Mouse (Mus musculus) forebrain, postnatal 0 days (tissue): ENCODE data around the gene Armc5. TPM values are rescaled to one million over a fixed set of nuclear protein-coding genes. Genes with fewer than 3 reads are reported as not detected.

ENCODE experiments used
- ATAC-seq: fragments of 200-750 bp; cut with Nextera tagmentation; 2 replicates; pipeline ENCODE4 v1.8.0; 2017; ENCODE audit warnings: mild to moderate bottlenecking, moderate library complexity
- DNase-seq: peaks from one replicate; pipeline ENCODE4 v3.0.0-alpha.2; 2015
- H3K27ac ChIP-seq: fragments of 300-500 bp; sonication (generic); 2 replicates; pipeline ENCODE4 v1.5.1; 2014; ENCODE audit warnings: low read depth, mild to moderate bottlenecking, antibody characterized with exemption, low read length, moderate library complexity, mixed read lengths
- H3K27me3 ChIP-seq: fragments of 300-500 bp; sonication (generic); 2 replicates; pipeline ENCODE4 v1.6.1; 2014; ENCODE audit warnings: mild to moderate bottlenecking, low read length, mixed read lengths; ENCODE audit not compliant: insufficient read depth
- H3K36me3 ChIP-seq: fragments of 300-500 bp; sonication (generic); 2 replicates; pipeline ENCODE4 v1.6.1; 2014; ENCODE audit warnings: mild to moderate bottlenecking, moderate library complexity; ENCODE audit not compliant: insufficient read depth
- H3K4me1 ChIP-seq: fragments of 300-500 bp; sonication (generic); 2 replicates; pipeline ENCODE4 v1.6.1; 2014; ENCODE audit warnings: antibody characterized with exemption; ENCODE audit not compliant: insufficient read depth
- H3K4me2 ChIP-seq: fragments of 300-500 bp; sonication (generic); 2 replicates; pipeline ENCODE4 v1.6.1; 2014; ENCODE audit warnings: low read depth, mild to moderate bottlenecking, moderate library complexity
- H3K4me3 ChIP-seq: fragments of 300-500 bp; sonication (generic); 2 replicates; pipeline ENCODE4 v1.5.1; 2014; ENCODE audit warnings: low read depth, low read length, mixed read lengths
- H3K9ac ChIP-seq: fragments of 300-500 bp; sonication (generic); 2 replicates; pipeline ENCODE4 v1.6.1; 2014; ENCODE audit warnings: mild to moderate bottlenecking
- H3K9me3 ChIP-seq: fragments of 300-500 bp; sonication (generic); 2 replicates; pipeline ENCODE4 v1.6.1; 2016; ENCODE audit warnings: low read length
- CTCF ChIP-seq: sonication (generic); IDR thresholded peaks from 2 replicates; pipeline ENCODE4 v1.5.1; 2016; ENCODE audit warnings: antibody characterized with exemption, control low read depth, low read depth
- WGBS: fragments of 180-500 bp; shearing (Covaris S2); extraction: QIAGEN DNeasy Blood & Tissue Kit; methylation state at CpG from one replicate; pipeline ENCODE4 v1.1.7; 2014; 5-methylcytosine and 5-hydroxymethylcytosine counted together
- polyA plus RNA-seq: library from polyadenylated mRNA; unstranded; fragments of >200 nt; fragmentation: Nextera tagmentation; extraction: Ambion mirVana; gene quantifications from 2 replicates; pipeline ENCODE4 v1.2.1, GENCODE M21; 2015
- total RNA-seq: library from RNA; depleted of rRNA; stranded (reverse); fragments of >200 nt; gene quantifications from 2 replicates; pipeline ENCODE4 v1.2.3, GENCODE M21; 2014

Armc5 gene
- total and polyA plus RNA-seq, 2 experiments from 2014 or later: 15.4 to 17.8 TPM

DNA sequence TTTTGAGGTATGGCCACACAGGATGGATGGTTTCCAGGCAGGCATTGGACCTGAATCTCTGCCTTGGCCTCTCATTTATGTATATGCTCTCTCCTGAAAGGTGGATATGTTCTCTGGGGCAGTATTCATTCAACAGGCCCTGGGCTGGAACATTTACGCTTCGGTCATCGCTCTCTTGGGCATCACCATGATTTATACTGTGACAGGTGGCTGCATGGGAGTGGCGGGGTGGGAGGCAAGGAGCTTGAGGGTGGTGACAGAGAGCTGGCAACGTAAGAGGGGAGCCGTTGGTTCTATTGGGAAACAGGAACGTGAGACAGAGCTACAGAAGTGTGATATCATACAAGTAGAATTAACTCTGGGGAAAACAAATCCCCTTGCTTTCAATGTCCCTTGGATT lies 30.7 kb downstream of the Armc5 start:
- Histone ChIP-seq H3K27me3 (no peaks in the 10 kb centered on the region), H3K4me2 (no peak overlapping the region), H3K4me3 (no peak overlapping the region), H3K9ac (no peak overlapping the region), H3K4me1 (no peaks in the 10 kb centered on the region), H3K27ac (no peak overlapping the region), H3K9me3 (no peaks in the 10 kb centered on the region), H3K36me3 (peaks cover 11% of the 10 kb centered on the region)
- 85% methylated on average over 7 of the region's 7 CpGs for WGBS
- DNase-seq (no peak), ATAC-seq (no peak)
- TF ChIP-seq CTCF: no peak

DNA sequence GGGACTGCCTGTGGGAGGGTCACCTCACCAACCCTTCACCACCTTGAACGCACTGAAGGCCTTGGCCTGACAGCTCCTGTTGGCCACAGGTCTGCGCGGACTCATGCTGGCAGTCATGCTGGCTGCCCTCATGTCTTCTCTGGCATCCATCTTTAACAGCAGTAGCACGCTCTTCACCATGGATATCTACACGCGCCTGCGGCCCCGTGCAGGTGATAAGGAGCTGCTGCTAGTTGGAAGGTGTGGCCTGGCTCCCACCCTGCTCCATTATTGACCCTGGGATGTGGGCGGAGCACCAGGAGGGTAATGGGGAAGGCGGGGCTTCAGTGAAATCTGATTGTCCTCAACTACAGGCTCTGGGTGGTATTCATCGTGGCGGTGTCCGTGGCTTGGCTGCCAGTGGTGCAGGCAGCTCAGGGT lies 33.3 kb downstream of the Armc5 start:
- Histone ChIP-seq H3K27ac (no peak overlapping the region), H3K4me3 (no peak overlapping the region), H3K4me2 (no peak overlapping the region), H3K4me1 (no peaks in the 10 kb centered on the region), H3K27me3 (no peaks in the 10 kb centered on the region), H3K36me3 (peaks cover 26% of the 10 kb centered on the region), H3K9me3 (no peaks in the 10 kb centered on the region), H3K9ac (no peak overlapping the region)
- DNase-seq: no peak
- 59% methylated on average over 13 of the region's 13 CpGs for WGBS
- TF ChIP-seq CTCF: no peak
- ATAC-seq: no peak

DNA sequence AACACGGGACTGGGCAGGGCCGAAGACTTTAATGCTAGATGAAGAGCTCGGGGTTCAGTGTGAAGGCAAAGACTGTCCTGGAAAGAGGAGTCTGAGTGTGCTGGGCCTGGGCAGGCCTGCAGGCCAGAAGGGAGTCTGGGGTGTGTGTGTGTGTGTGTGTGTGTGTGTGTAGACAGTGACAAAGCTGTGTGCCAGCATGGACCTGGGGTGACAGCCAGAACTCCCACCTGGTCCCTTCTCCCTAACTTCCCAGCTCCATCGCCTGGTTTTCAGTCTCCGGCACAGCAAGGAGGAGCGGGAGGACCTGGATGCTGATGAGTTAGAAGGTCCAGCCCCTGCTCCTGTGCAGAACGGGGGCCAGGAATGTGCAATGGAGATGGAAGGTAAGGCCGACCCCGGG lies 34.4 kb downstream of the Armc5 start:
- Histone ChIP-seq H3K27me3 (no peaks in the 10 kb centered on the region), H3K27ac (no peak overlapping the region), H3K36me3 (peaks cover 35% of the 10 kb centered on the region), H3K9ac (no peak overlapping the region), H3K9me3 (no peaks in the 10 kb centered on the region), H3K4me1 (no peaks in the 10 kb centered on the region), H3K4me3 (no peak overlapping the region), H3K4me2 (no peak overlapping the region)
- TF ChIP-seq CTCF: no peak
- ATAC-seq: no peak
- no peak for DNase-seq
- WGBS: 93% methylated on average over 9 of the region's 9 CpGs

DNA sequence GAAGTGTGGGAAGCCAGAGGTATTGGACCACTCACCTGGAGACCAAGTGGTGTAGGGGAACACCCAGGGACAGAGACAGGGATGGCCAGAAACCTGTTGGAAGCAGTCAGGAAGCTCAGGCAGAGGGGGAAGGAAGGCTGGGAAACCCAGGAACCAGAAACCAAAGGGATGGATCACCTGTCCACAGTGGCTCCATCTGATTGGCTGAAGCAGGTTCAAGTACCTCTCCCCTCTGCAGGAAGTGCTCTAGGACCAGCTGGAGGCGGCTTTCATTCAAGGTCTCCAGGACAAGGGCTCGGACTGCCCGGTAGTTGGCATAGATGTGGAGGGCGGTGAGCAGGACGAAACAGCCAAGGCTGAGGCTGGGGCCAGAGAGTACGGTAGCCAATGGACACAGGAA lies 38.9 kb downstream of the Armc5 start:
- Histone ChIP-seq H3K27me3 (no peaks in the 10 kb centered on the region), H3K27ac (no peak overlapping the region), H3K9me3 (no peaks in the 10 kb centered on the region), H3K4me1 (no peaks in the 10 kb centered on the region), H3K36me3 (peaks cover 48% of the 10 kb centered on the region), H3K9ac (no peak overlapping the region), H3K4me2 (no peak overlapping the region), H3K4me3 (no peak overlapping the region)
- no peak for TF ChIP-seq CTCF
- 96% methylated on average over 6 of the region's 6 CpGs for WGBS
- DNase-seq: no peak
- ATAC-seq: no peak

DNA sequence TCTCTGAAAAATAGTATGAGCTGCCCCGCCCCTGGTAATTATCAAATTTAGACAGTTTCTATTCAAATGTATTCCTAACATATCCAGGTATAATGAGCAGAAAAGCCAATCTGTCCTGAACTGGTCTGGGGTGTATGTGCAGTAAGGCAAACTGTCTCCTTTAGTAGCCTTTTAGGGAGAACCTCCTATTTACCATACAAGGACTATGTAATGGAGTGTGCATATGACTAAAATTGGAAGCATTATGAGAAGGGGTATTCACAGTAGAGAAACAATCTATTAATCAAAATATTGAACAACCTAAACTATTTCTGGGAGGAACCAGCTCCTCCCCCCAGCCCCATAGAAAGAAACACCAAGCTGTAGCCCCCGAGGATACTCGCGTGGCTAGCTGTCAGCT lies 42.6 kb downstream of the Armc5 start:
- no peak for DNase-seq
- H3K36me3 ChIP-seq: peaks cover 30% of the 10 kb centered on the region
- 89% methylated on average over 4 of the region's 4 CpGs for WGBS
- no peak for ATAC-seq
- no peak for TF ChIP-seq CTCF
- no peak overlapping the region for H3K27ac ChIP-seq
- H3K9ac ChIP-seq: no peak overlapping the region
- no peak overlapping the region for H3K4me3 ChIP-seq
- H3K27me3 ChIP-seq: no peaks in the 10 kb centered on the region
- H3K4me2 ChIP-seq: no peak overlapping the region
- H3K4me1 ChIP-seq: no peaks in the 10 kb centered on the region
- H3K9me3 ChIP-seq: no peaks in the 10 kb centered on the region

DNA sequence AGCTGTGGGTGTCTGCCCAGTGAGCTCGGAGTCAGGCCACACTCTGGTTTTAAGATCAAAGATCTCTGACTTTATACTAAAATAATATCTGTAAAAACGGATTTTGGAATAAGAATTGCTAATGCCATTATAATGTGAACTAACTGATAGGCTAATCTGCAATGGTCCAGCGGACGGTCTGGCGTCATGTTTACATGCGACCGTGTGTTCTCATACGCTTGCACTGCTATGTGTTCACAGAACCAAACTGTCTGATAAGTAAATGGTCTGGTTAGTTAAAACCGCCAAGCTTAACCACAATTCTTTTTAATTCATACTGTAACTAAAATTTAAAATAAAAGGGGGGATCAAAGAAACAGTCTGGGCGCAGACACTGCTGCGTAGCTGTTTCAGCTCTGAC lies 44.6 kb downstream of the Armc5 start:
- H3K9ac ChIP-seq: no peak overlapping the region
- ATAC-seq (no peak), DNase-seq (no peak)
- WGBS: 84% methylated on average over 11 of the region's 11 CpGs
- H3K4me3 ChIP-seq: no peak overlapping the region
- no peak overlapping the region for H3K27ac ChIP-seq
- no peaks in the 10 kb centered on the region for H3K9me3 ChIP-seq
- H3K36me3 ChIP-seq: peaks cover 13% of the 10 kb centered on the region
- H3K4me1 ChIP-seq: no peaks in the 10 kb centered on the region
- no peaks in the 10 kb centered on the region for H3K27me3 ChIP-seq
- TF ChIP-seq CTCF: no peak
- no peak overlapping the region for H3K4me2 ChIP-seq

DNA sequence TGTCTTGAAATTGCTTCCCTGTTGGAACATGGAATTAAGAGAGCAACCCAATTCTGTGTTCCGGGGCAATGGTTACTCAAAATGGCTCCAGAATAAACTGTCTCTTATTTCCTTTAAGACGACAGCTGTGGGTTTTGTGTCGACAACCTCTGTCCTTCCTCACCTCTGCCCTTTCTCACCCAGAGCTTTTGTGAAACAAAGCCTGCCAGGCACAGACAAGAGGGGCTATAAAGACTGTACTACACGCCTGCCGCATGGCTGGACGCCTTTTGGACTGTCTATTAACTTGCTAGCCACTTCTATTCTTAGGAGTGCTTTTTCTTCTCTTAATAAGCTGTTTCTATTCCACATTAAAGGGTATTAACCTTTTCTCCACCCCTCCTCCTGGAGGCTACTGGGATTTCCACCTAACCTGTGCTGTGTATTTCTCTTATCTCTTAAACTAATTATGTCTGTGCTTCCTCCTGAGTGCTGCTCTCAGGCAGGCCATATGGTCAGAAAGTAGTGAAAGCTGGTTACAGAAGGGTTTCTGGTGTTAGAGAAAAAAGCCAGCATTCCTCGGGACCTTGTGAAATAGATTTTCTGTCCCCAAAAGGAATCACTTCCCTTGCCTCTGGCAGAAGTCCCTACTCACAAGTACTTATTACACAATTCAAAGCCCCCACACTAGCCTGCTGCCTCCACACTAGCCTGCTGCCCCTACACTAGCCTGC lies 45.5 kb downstream of the Armc5 start:
- Histone ChIP-seq H3K36me3 (peaks cover 20% of the 10 kb centered on the region), H3K9me3 (no peaks in the 10 kb centered on the region), H3K27ac (no peak overlapping the region), H3K4me1 (no peaks in the 10 kb centered on the region), H3K4me2 (no peak overlapping the region), H3K4me3 (no peak overlapping the region), H3K9ac (no peak overlapping the region), H3K27me3 (no peaks in the 10 kb centered on the region)
- ATAC-seq (no peak), DNase-seq (no peak)
- TF ChIP-seq CTCF: no peak
- 17% methylated on average over 7 of the region's 7 CpGs for WGBS

DNA sequence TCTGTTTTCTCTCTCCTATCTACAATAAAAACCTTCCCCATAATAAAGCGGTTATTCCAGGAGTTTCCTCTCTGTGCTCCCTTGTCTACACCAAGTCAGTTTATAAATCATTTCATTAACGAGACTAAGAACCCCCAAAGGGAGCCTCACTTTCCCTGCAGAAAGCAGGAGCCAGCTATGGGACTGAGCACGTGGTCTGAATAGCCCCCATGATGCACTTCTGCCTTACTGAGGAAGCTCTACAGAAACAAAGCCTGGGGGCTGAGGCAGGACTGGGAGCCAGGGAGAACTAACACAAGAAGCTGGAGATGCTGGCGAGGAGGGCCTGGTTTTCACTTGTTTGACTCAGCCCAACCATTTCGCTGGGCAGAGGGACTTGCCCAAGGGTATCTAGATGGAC lies 46.9 kb downstream of the Armc5 start:
- no peak for DNase-seq
- TF ChIP-seq CTCF: no peak
- no peak overlapping the region for H3K4me3 ChIP-seq

More for the DNA sequence above, 46.9 kb downstream of the Armc5 start:
- Histone ChIP-seq H3K36me3 (peaks cover 21% of the 10 kb centered on the region), H3K9me3 (no peaks in the 10 kb centered on the region), H3K27me3 (no peaks in the 10 kb centered on the region), H3K9ac (no peak overlapping the region), H3K27ac (no peak overlapping the region), H3K4me1 (no peaks in the 10 kb centered on the region), H3K4me2 (no peak overlapping the region)
- WGBS: 52% methylated on average over 5 of the region's 5 CpGs
- ATAC-seq: no peak
